Mouse (Mus musculus): Measurements from ENCODE around the gene Rabep1.
"Not testable (repeated sequence)": the region's sequence is repeated elsewhere in the genome, so short reads cannot be mapped to it uniquely, and the experiment has no call there.

Rabep1 gene

DNA sequence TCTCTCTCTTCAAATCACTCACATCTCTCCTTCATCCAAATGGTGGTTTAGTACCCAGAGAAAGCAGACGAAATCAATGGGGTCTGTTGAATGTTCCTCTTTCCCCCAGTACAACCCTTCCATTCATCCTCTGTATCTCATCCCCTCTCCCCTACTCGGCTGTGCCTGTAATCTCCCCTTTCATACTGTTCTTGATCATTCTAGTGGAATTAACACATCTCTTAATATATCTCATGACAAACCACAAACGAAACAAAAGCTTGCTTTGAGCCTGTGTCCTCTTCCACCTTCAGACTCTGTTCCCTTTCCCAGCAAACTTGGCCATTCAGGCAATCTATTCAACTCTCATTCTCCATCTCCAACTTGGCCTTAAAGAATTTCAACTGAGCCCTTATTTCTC is 13.4 kb upstream of the Rabep1 start:
- DNase-seq (ENCODE audit: low read depth, low spot score) = no peak

- peak; percentile 48 for DNase-seq (ENCODE audit: low read depth, low spot score)
Observed at GRCm38 (mm10) chr11:70833408-70833807, 11.2 kb upstream of the Rabep1 start.

DNA sequence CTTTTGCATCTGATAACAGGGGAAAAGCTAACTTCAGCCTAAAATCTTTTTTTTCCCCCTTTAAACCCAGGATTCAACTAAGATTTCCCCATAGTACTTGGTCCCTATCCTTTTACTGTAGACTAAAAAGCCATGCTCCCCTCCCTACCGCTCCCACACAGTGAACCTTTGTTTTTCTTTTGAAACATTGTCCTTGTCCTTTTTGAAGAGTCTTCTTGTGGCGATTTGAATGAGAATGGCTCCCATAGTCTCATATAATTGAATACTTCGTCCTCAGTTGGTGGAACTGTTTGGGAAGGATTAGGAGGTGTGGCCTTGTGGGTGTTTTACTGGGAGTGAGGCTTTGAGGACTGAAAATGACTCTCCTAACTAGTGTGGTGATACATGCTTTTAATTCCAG is 10.7 kb upstream of the Rabep1 start:
- peak; percentile 73 for DNase-seq (ENCODE audit: low read depth, low spot score)

DNA sequence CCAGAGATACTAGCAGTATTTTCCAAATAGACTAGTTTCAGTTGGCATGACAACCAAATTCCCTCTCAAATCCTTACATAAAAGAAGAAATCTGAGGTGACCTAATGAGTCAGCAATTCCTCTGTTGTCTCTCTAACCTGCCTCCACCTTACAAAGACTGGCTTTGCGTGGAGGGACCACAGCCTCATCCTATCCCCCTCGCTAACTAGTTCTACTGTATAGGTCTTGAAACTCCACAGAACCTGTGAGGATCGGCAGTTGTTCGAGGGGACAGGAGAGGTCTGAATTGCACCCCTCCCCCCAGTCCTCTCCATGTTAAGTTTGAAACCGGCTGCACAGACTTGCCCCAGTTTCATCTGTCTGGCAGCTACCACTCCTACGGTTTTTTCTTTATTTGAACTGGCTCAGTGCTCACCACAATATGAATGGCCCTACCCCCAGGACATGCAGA is 9.2 kb upstream of the Rabep1 start:
- DNase-seq (ENCODE audit: low read depth, low spot score) = peak; percentile 22

DNA sequence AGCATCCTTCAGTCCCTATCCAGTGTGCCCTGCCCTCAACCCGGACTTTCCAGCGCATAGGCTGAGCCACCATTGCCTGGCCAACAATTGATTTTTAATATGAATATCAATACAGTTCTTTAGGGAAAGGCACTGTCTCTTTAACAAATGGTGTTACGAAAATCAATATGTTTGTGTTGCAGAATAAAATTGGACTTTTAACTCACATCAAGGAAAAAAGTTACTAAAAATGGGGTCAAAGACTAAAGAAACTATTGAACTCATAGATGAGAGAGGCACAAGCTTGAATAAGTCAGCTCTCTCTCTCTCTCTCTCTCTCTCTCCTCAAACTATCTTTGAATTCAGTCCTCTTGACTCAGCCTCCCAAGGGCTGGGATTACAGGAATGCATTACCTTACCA is 7.5 kb upstream of the Rabep1 start:
- DNase-seq (ENCODE audit: low read depth, low spot score) = no peak

DNA sequence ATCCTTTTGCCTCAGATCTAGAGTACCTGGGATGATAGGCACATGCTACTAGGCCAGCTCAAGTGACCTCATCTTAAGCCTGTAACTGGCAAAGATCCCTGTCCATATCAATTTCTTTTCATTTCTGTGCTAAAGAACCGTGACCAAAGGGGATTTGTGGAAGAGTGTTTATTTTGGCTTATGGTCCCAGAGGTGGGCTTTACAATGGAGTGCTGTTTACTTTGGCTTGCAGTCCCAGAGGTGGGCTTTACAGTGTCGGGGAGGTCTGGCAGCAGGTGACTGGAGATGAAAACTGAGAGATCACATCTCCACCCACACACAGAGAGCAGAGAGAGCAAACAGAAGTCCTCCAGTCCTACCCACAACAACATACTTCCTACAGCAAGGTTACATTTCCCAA is 6.0 kb upstream of the Rabep1 start:
- DNase-seq (ENCODE audit: low read depth, low spot score) = no peak

DNA sequence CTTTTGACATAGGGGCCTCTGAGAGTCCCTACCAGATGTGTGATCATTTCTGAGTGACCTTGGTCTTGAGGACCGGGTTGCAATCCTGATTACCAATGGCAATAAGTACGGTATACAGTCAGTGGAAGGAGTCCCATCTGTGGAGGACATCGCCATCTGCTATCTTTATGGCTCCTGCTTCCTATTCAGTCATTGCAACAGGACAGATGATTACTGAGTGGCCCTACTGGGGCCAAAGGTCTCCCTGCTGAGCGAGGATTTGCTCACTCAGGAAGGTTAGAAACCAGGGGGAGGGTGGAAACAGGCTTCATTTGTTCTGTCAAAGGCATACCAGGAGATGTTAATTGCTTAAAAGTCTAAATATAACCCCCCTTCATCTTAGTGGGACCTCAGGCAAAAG is 1.6 kb upstream of the Rabep1 start:
- DNase-seq (ENCODE audit: low read depth, low spot score) = no peak

GRCm38 (mm10) chr11:70843701-70844551 is 652 bp upstream of the Rabep1 start:
- peak; percentile 6 for DNase-seq (ENCODE audit: low read depth, low spot score)

- DNase-seq (ENCODE audit: low read depth, low spot score) = peak; percentile 7
Observed at GRCm38 (mm10) chr11:70845457-70845978, 940 bp downstream of the Rabep1 start.

DNA sequence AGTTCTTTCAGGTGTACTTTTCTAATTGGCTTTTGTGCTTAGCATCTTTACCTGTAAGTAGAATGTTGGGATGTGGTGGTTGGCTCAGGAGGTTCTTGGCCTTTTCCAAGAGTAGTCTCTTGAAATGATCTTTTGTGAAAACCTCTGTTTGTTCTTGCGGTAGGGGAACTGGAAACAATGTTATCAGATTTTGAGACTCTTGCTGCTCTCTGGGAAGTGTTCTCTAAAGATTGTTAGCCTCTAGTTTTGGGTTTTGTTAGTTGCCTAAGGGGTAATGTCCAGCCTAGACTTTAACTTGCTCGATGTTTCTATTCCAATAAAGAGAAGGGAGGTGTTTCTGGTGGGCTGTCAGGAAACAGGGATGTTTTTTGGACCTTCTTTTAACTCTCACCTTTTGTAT is 1.5 kb downstream of the Rabep1 start:
- DNase-seq (ENCODE audit: low read depth, low spot score) = no peak

DNA sequence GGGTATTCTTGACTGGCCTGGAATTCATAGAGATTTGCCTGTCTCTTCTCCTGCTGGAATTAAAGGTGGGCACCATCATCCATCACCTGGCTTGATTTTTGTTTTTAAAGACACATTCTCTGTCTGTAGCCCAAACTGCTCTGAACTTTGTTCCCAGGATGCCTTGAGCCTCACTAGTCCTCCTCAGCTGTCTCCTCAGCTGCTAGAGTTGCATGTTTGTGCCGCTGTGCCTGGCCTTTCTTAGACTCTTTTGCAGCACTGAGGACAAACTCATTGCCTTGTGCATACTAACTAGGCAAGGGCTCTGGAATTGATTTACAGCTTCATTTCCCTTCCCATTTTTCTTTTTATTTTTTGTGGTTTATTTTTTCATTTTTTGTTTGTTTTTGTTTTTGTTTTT is 15.8 kb downstream of the Rabep1 start:
- DNase-seq (ENCODE audit: low read depth, low spot score) = peak; percentile 10

DNA sequence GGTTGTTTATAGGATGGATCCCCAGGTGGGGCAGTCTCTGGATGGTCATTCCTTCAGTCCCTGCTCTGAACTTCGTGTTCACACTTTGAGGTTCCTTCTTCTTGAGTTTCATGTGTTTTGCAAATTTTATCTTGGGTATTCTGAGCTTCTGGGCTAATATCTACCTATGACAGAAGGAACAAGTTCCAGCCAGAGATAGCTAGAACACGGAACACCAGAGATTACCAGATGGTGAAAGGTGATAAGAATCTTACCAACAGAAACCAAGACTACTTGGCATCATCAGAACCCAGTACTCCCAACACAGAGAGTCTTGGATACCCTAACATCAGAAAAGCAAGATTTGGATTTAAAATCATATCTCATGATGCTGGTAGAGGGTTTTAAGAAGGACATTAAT is 18.6 kb downstream of the Rabep1 start:
- not testable (repeated sequence) for DNase-seq (ENCODE audit: low read depth, low spot score)

- DNase-seq (ENCODE audit: low read depth, low spot score) = no peak
Observed at GRCm38 (mm10) chr11:70865223-70865622, 20.6 kb downstream of the Rabep1 start.

DNA sequence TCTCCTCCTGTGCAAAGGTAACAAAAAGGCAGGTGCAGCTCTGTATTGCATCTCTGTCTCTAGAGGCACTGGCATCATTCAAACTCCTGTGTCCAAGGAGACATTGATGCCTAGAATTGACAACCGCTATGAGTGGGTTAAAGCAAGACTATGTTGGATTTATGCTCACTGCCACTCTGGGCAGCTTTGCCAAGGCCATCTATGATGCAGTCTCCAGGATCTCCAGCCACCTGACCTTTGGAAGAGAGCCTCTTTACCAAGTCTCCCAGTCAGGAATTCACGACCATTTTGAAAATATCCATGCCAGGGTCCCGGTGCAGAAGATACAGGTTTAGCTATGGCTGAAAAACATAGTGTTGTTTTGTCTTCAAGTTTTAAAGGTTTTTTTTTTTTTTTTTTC is 24.7 kb downstream of the Rabep1 start:
- no peak for DNase-seq (ENCODE audit: low read depth, low spot score)

GRCm38 (mm10) chr11:70869811-70870210 is 25.2 kb downstream of the Rabep1 start:
- no peak for DNase-seq (ENCODE audit: low read depth, low spot score)

DNA sequence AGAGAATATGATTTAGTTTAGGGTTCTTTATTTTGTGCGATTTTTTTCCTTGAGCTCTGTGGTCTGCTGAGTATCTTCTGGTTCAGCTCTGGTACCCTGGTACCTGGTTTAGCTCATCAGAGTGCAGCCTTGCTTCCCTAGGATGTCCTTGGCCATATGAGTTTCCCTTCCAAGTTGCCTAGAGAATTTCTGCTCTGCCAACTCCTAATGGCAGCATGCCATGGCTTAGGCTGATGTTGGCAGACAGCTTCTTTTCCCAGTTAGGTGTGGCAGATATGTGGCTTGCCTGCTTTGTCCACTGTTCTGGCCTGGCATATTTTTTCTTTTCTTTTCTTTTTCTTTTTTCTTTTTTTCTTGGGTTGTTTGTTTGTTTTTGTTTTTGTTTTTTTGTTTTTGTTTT is 25.8 kb downstream of the Rabep1 start:
- DNase-seq (ENCODE audit: low read depth, low spot score) = no peak

DNA sequence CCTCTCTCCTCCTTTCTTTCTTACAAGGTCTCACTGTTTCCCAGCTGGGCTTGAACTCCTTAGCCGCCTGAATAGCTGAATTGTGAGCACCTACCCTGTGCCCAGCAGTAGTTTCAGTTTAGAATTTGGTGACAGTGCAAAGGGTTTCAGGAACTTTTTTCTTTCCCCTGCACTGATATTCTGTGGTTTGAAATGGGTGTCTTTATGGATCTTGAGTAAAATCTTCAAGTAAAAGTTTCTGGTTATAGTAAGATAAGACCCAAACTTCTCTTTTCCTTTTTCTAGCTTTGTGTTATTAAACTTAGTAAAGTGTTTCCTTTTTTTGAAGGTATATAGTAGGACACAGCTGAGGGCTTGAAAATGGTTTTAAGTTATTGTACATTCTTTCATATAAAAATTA is 26.5 kb downstream of the Rabep1 start:
- no peak for DNase-seq (ENCODE audit: low read depth, low spot score)

- no peak for DNase-seq (ENCODE audit: low read depth, low spot score)
Observed at GRCm38 (mm10) chr11:70871766-70872330, 27.3 kb downstream of the Rabep1 start.

GRCm38 (mm10) chr11:70873846-70874613 is 29.5 kb downstream of the Rabep1 start:
- no peak for DNase-seq (ENCODE audit: low read depth, low spot score)

GRCm38 (mm10) chr11:70877670-70878069 is 33.1 kb downstream of the Rabep1 start:
- no peak for DNase-seq (ENCODE audit: low read depth, low spot score)

GRCm38 (mm10) chr11:70882905-70883430 is 38.4 kb downstream of the Rabep1 start:
- DNase-seq (ENCODE audit: low read depth, low spot score) = no peak

DNA sequence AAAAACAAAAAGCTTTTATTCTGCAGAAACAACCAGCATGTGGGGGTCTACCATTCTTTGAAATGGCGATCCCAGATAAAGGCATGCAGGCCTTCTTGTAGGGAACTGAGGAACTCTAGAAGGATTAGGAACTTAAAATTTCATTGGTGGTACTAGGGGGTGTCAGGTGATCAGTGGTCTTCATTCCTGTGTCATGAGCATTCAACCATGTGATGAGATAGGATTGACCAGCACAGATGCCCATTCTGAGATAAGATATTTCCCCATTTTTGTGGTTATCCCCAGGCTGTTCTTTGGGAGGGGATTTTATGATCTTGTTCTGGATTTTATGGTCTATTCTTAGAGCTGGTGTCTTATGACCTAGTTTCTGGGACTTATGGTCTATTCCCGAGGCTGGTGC is 46.1 kb downstream of the Rabep1 start:
- DNase-seq (ENCODE audit: low read depth, low spot score) = no peak

Data from ZHBTc4 (cell line).